Mouse (Mus musculus) v-Abl transformed pro-B cells (cell line): ENCODE data around the gene Arhgef2.

Source experiments
- in situ Hi-C, 2 experiments: fragments of 400-800 bp; cut with MboI; formaldehyde crosslinking; loops; one replicate each; pipeline ENCODE4 v1.15.1; 2025; ENCODE audit not compliant: unreplicated experiment in 2 of 2

Arhgef2 gene

DNA sequence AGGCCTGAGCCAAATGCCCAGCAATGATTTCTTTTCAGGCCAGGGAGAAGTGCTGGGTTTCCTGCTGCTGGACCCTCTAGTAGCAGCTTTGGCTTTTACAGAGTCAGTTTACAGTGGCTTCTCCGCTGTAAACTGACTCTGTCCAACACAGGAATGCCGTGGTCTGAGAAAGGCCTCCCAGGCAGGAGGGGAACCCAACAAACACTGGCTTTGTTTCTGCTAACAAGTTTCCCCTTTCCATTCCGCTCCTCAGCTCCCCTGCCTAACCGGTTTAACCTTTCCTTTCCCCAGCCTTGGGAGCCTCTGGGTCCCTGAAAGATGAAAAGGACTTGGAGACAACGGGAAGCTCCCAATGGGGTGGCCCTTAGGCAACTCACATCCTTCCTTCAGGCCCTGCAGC lies 15.5 kb upstream of the Arhgef2 start:
- in situ Hi-C loops = loop anchor here in 1 of 2 experiments (10.0 kb wide), 1 partner anchor 155 kb away; no protein-coding TSS in a partner anchor

DNA sequence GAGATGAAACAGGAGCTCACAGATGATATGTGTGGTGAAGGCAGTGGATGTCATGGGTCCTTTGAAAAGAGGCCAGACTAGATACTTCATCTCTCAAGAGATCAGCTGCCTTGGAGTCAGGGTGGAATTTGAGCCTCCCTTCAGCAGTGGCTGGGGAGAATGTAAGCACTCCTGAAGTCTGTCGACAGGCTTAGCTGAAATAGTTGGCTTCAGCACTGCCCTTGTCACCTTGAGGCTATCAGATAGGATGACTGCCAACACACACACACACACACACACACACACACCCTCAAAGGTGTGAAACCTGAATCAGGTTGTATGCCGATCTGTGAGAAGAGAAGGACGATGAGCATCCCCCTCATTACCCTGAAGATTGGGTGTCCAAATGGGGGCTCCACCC lies 14.7 kb upstream of the Arhgef2 start:
- in situ Hi-C loops = loop anchor here in 1 of 2 experiments (10.0 kb wide), 1 partner anchor 154 kb away; no protein-coding TSS in a partner anchor

DNA sequence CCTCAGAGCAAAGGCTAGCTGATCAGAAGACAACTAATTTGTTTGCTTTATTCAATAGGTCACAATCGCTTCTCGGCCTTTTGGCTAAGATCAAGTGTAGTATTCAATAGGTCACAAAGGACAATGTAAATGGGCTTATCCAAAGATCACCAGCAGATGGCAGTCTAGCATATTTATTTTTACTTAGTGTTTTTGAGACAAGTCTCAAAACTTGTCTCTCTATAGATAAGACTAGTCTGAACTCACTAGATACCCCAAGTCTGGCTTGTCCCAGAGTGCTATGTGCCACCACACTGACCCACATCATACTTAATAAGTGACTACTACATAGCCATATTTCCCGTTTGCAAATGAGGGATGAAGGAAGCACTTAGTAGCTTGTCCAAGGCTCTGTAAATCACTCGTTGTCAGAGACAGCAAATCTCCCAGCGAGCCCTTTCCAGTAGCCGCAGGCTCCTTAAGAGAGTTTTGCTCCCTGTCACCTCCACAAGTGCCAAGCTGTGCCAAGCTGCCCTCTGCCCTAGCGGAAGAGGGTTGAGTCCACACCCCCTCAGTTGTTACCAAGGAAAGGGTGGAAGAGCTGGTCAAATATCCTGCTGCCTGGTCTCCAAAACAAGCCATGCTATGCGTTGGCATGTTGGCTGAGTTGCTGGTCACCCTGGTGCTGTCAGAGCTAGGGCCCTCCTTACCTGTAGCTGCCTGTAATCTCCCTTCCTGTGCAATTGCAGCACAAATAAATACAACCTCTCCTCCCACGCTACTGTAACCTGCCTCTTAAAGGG lies 13.6 kb upstream of the Arhgef2 start:
- in situ Hi-C loops = loop anchor here in 1 of 2 experiments (10.0 kb wide), 1 partner anchor 153 kb away; no protein-coding TSS in a partner anchor

DNA sequence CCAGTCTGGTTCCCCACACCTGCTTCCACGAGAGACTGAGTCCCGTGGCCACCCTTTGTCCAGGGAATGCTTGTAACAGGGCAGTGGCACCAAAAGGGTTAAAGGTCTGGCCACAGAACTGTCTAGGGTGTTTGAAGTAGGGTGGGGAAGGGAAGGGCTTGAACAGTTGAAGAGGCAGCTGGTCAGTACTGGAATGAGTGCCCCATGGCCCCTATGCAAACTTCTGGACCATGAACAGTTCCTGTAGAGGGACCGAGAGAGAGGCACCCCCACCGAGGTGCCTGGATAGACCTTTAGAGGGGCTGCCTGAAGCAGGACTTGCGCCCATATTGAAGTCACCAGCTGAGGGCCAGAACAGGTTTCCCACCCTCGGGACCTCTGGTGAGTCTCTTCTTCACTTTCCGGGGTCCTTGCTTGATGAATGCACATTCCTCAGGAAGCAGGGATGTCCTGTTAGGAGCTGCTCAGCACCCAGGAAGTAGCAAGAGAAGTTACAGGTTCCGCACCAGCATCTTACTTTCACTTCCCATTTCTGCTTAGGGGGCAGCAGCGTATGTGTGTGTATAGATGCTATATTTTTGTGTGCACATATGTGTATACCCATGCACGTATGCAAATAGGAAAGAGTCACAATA lies 12.7 kb upstream of the Arhgef2 start:
- in situ Hi-C loops = loop anchor here in 1 of 2 experiments (10.0 kb wide), 1 partner anchor 152 kb away; no protein-coding TSS in a partner anchor

DNA sequence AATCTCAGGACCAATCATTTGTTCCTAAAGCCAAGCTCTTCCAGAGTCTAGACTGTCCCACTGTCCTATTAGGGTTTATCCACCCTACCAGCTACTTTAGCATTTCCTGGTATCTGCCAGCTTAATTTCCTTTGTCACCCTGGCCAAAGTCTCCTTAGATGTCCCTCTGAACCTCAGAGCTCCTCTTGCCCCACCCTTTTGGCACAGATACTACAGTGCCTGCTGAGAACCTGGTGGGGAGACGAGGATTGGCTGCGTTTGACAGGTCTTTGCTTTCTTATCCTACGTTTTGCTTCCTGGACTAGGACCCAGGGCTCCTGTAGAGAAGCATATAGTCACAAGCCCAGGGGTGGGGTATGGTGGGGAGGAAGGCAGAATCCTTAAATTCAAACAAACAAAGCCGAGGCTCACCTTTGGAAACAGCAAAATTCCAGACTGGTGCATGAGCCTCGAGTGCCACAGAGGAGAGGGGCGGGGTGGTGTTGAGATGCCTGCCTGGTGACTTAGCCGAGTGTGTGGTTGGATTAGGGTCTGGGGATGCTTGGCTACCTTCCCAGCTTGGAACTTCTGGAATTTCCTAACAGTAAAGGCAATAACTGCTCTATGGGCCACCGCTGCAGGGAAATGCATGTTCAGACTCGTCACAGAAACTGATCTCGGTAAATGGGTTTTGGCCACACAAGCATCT lies 11.7 kb upstream of the Arhgef2 start:
- in situ Hi-C loops = loop anchor here in 1 of 2 experiments (10.0 kb wide), 1 partner anchor 151 kb away; no protein-coding TSS in a partner anchor

DNA sequence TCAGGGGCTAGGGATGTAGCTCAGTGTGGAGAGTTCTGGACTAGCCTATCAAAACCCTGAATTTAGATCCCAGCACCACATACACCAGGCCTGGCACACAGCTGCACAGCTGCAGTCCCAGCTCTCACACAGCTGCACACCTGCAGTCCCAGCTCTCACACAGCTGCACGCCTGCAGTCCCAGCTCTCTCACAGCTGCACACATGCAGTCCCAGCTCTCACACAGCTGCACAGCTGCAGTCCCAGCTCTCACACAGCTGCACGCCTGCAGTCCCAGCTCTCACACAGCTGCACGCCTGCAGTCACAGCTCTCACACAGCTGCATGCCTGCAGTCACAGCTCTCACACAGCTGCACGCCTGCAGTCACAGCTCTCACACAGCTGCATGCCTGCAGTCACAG lies 9.2 kb upstream of the Arhgef2 start:
- in situ Hi-C loops = loop anchor here in 1 of 2 experiments (10.0 kb wide), 1 partner anchor 148 kb away; no protein-coding TSS in a partner anchor

DNA sequence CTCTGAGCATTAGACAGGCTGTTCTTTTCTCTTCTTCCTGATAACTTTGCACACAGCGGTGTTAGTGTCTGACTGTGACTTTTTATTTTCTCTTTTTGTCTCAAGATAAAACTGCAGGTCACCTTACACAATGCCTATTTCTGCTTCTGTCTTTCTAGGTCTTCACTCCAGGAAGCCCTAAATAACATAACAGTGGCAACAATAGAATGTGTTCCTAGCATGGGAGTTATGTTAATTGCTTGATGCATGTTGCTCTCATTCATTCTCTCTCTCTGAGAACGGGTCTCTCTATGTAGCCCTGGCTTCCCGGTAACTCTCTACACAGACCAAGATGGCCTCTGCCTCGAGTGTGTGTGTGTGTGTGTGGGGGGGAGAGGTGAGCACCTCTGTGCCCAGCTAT lies 3.3 kb upstream of the Arhgef2 start:
- in situ Hi-C loops = loop anchor here (5.0 to 10.0 kb wide), 2 partner anchors 115 to 118 kb away; no protein-coding TSS in a partner anchor

DNA sequence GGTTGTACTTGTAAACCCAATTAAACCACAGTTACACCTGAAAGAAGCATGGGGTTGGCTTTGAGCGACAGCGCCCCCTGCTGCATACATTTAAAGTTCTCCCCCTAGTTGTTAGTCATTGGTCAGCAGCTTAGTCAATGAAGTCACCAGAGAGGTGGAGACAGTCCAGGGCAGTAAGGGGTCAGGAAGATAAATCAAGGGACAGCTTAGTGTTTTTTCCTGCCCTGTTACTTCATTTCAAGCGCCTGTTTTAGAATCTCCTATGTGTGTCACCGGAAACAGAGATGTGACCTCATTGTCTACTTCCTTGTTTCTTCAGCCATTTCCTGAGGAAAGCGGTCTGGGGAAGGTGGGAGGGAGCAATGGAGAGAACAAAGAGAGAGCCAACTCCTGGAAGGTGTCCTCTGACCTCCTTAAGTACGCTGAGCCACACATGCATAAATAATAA lies 2.0 kb upstream of the Arhgef2 start:
- in situ Hi-C loops = loop anchor here (5.0 to 10.0 kb wide), 2 partner anchors 116 to 119 kb away; no protein-coding TSS in a partner anchor

DNA sequence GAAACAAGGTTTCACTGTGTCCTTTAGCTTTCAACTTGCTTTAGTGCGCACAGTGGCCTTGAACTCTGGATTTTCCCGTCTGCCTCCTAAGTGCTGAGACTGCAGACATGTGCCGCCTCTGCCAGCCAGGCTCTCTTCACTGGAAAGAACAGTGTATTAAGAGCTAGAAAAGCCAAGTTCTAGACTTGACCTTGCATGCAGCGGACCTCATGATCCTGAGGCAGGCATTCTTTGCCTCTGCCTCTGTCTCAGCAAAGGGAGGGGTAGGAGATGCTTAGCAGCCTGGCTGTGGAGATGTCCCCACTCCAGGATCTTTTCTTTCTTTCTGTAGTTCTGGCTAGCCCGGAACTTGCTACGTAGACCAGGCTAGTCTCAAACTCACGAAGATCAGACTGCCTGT lies 903 bp upstream of the Arhgef2 start:
- in situ Hi-C loops = loop anchor here (5.0 to 10.0 kb wide), 4 partner anchors 37 to 142 kb away; no protein-coding TSS in a partner anchor

DNA sequence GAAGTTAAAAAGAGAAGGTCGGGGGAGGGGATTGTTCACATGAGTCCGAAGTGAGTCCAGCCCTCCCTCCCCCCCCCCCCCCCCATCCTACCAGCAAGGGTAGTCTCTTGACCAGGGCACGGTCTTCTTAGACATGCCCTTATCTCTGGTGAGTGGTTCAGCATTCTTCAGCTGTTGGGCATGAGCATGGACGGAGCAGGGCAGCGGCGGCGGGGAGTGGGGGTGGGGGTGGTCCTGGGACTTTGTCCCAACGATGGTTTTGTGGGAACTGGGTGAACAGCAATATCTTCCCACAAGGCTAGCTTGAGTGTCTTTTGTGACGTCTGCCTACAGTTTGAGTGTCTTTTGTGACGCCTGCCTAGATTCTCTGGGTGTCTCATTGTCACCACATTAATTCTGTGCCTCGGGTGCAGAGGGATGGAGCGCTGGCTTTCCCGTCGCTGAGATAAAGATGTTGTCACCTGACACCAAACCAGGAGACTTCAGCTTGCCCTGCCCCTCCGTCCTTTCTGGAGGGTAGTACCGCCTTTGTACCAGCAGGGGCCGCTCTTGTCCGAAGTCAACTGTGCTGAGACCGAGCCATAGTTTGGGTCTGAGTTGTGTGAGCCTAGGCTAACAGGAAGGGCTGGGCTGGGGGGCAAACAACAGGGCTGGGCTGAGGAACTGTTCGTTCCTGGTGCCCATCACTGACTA lies 1.4 kb downstream of the Arhgef2 start:
- in situ Hi-C loops = loop anchor here (5.0 to 10.0 kb wide), 3 partner anchors 35 to 140 kb away; no protein-coding TSS in a partner anchor

DNA sequence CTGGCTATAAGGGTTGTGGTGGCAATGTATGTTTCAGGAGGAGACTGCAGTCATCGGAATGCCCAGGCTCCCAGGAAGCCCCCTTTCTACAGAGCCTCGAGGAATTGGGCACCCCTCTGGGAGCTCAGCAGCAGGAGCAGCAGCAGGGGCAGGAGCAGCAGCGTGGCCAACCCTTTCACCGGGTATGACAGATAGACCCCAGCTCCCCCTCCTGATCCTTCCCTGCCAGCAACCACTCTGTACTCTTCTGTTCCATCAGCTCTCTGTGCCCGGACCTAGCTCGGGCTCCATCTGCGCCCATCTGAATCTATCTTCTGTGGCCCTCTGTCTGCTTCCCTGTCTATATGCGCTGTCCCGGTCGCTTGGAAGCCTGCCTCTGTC lies 2.0 kb downstream of the Arhgef2 start:
- in situ Hi-C loops = loop anchor here (5.0 to 10.0 kb wide), 3 partner anchors 35 to 140 kb away; no protein-coding TSS in a partner anchor

DNA sequence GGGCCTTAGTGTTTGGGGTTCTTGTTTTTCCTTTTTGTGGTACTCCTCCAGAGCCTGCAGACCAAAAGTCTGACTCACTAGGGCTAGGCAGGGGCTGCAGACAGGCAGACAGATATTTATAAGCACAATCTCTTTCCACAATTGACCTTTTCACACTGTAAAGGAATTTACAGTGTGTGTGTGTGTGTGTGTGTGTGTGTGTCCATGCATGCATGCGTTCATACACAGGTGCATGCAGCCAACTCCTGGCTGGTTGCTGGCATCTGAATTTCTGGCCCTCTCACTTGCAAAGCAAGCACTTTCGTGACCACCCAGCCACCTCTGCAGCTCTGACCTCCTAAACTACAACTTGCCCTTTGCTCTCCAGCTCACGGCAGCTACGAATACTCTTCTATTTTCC lies 3.3 kb downstream of the Arhgef2 start:
- in situ Hi-C loops = loop anchor here (5.0 to 10.0 kb wide), 3 partner anchors 33 to 138 kb away; no protein-coding TSS in a partner anchor

DNA sequence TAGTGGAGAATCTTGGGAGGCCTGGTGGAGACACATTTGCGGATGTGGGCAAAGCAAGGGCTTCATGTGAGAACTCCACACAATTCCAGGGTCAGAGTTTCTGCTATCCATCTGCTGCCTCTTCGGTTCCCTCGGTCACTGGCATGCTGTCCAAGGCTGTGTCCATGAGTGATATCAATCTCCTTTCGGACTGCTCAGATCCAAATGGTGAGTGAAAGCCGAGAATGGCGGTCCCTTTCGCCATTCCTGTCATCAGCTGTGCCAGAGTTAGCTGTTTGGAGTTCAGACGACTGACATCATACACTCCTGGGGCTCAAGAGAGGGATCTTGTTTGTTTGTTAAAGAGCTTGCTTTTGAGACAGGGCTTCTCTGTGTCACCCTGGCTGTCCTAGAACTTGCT lies 8.7 kb downstream of the Arhgef2 start:
- in situ Hi-C loops = no loop called here

DNA sequence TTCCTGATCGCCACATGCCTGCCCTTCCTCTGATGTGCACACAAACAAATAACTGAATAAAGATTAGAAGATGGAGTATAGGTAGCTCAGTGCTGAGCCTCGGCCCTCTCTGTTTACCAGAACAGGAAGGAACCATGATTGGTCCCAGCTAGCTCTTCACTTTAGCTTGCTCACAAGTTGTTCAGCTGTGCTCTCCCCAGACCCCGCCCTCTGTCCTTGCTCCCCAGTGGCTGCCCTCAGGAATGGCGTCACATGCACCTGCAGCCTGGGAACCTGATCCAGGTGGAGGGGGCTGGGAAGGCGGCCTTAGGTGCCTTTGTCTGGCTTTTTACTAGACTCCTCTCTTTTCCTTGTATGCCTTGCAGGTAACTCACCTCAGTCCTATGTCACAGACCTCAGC lies 9.4 kb downstream of the Arhgef2 start:
- in situ Hi-C loops = no loop called here

DNA sequence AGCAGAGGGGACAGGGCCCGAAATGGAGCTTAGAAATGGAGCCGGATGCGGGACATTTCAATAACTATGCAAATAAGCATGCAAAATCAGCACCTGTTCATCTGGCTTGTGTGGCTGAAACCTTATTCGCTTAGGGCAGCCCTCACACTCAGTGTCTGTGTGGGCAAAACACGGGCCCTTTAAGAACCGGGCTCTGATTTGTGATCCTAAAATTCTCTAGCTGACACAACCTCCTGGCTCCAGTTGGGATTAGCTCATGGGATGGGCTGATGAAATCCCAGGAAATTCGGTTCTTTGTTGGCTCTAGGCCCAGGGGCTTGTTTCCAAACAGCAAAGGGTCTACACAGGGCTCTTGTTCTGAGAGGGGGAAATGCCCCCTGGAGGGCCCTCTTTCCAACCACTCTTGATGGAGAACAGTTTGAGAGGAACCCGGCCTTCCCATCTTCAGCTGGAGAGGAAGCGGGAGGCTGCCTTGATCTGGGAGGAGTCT lies 10.2 kb downstream of the Arhgef2 start:
- in situ Hi-C loops = no loop called here

DNA sequence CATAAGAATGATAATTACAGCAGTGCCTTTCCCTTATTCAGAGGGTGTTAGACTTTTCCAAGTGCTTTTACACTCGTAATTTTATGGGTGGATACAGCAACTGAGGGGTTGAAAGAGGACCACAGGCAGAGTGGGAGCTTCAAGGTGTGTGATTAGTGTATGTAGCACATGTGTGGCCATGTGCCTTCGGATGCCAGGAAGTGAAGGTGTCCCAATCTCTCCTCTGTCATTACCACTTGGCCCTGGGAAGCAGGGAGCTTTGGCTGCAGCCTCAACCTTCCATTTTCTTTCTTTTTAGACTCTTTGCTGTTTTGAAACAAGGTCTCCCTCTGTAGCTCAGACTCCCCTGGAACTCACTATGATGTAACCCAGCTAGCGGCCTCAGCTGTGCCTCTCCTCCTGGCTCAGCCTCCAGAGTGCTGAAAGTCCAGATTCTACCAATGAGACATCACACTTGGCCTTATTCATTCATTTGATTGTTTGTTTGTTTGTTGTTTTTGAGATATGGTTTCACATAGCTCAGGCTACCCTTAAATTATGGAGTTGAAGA lies 11.3 kb downstream of the Arhgef2 start:
- in situ Hi-C loops = no loop called here

DNA sequence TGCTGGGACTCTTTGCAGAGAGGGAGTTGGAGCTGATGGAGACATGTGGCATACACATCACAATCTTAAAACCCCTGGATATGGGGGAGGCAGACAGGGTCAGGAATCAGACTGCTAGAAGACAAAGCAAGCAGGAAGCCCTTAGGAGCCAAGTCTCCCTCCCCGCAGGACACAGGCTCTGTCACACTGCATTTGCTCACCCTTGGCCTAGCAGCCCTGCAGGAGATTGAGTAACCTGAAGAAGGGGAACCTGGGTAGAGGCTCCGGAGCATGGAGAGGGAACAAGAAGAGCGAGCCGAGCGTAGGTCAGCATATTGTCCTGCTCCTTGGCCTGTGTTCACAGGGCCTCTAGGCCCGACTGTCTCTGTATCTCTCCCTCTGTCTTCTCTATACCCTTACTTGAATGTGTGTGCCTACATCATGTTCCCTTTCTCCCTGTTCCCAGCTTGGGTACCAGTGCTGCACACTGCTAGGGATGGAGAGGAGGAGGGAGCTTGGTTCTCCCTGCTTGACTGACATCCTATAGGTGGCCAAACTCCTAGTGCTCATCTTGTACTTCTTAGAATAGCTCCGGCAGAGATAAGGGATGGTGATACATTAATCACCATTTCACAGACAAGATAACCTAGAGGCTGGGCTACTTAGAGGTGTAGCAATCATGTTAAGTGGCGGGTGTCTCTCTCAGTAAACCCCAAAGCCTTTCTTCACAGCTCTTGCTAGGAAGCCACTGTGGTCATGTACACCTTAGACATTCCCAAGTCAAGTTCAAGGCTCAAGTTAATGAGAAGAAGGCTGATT lies 12.5 kb downstream of the Arhgef2 start:
- in situ Hi-C loops = no loop called here
